Mouse (Mus musculus) myocyte (in vitro differentiated cells): ENCODE data around the gene Nat9. TPM values are rescaled to one million over a fixed set of nuclear protein-coding genes. Genes with fewer than 3 reads are reported as not detected.
A peak's percentile ranks its signal among the peaks of the same experiment; 100 is the strongest.

Experiments used
- H3K27me3 ChIP-seq: one replicate; pipeline ENCODE4 v1.6.1; 2011; ENCODE audit not compliant: control insufficient read depth, insufficient read depth, insufficient read length
- H3K36me3 ChIP-seq: one replicate; pipeline ENCODE4 v1.6.1; 2011; ENCODE audit not compliant: control insufficient read depth, insufficient read depth
- H3K4me2 ChIP-seq: one replicate; pipeline ENCODE4 v1.6.1; 2011; ENCODE audit warnings: low read depth, control low read depth
- H3K4me3 ChIP-seq: one replicate; pipeline ENCODE4 v1.5.1; 2011; ENCODE audit warnings: mild to moderate bottlenecking, control low read depth, moderate library complexity
- H3K79me2 ChIP-seq: one replicate; pipeline ENCODE4 v1.6.1; 2011; ENCODE audit not compliant: control insufficient read depth, insufficient read depth
- H3ac ChIP-seq: one replicate; pipeline ENCODE4 v1.6.1; 2011; ENCODE audit not compliant: control insufficient read depth, insufficient read length
- CEBPB ChIP-seq: IDR thresholded peaks from 2 replicates; pipeline ENCODE4 v1.6.1; 2011; ENCODE audit warnings: mild to moderate bottlenecking, moderate library complexity; ENCODE audit not compliant: poor library complexity, insufficient read depth, severe bottlenecking
- E2F4 ChIP-seq: IDR thresholded peaks from one replicate; pipeline ENCODE4 v1.6.1; 2011; ENCODE audit warnings: mild to moderate bottlenecking, control low read depth, moderate library complexity; ENCODE audit not compliant: insufficient read depth
- MAX ChIP-seq: IDR thresholded peaks from one replicate; pipeline ENCODE4 v1.6.1; 2011; ENCODE audit warnings: low read depth, mild to moderate bottlenecking, control low read depth
- MYOD1 ChIP-seq, 3 experiments: IDR thresholded peaks; one replicate each; pipeline ENCODE4 v1.6.1; 2011; ENCODE audit warnings: control low read depth in 2 of 3, low read depth in 2 of 3, mild to moderate bottlenecking in 2 of 3, moderate library complexity in 1 of 3; ENCODE audit not compliant: insufficient read length in 2 of 3, control insufficient read depth in 1 of 3
- MYOG ChIP-seq, 3 experiments: IDR thresholded peaks; one replicate each; pipeline ENCODE4 v1.6.1; 2011; ENCODE audit warnings: control low read depth in 2 of 3, low read depth in 2 of 3, mild to moderate bottlenecking in 2 of 3; ENCODE audit not compliant: insufficient read length in 2 of 3, control insufficient read depth in 1 of 3, insufficient read depth in 1 of 3
- POLR2A ChIP-seq: IDR thresholded peaks from one replicate; pipeline ENCODE4 v1.6.1; 2011; ENCODE audit warnings: low read depth, mild to moderate bottlenecking, control low read depth, moderate library complexity; ENCODE audit not compliant: insufficient read length
- POLR2AphosphoS2 ChIP-seq: IDR thresholded peaks from one replicate; pipeline ENCODE4 v1.6.1; 2011; ENCODE audit warnings: low read depth, control low read depth; ENCODE audit not compliant: insufficient read length
- REST ChIP-seq: IDR thresholded peaks from one replicate; pipeline ENCODE4 v1.6.1; 2011; ENCODE audit warnings: mild to moderate bottlenecking, control low read depth, moderate library complexity; ENCODE audit not compliant: insufficient read depth, insufficient read length
- SRF ChIP-seq: IDR thresholded peaks from one replicate; pipeline ENCODE4 v1.6.1; 2011; ENCODE audit warnings: low read depth; ENCODE audit not compliant: control insufficient read depth, insufficient read length
- TCF12 ChIP-seq: IDR thresholded peaks from one replicate; pipeline ENCODE4 v1.6.1; 2011; ENCODE audit warnings: mild to moderate bottlenecking, control low read depth; ENCODE audit not compliant: poor library complexity, insufficient read depth, severe bottlenecking
- TCF3 ChIP-seq: IDR thresholded peaks from one replicate; pipeline ENCODE4 v1.6.1; 2011; ENCODE audit warnings: low read depth, control low read depth; ENCODE audit not compliant: insufficient read length
- USF1 ChIP-seq: IDR thresholded peaks from one replicate; pipeline ENCODE4 v1.6.1; 2011; ENCODE audit warnings: low read depth, mild to moderate bottlenecking, control low read depth, moderate library complexity
- polyA plus RNA-seq: library from polyadenylated mRNA; unstranded; fragments of >200 nt; fragmentation: generic; extraction: Trizol; gene quantifications from one replicate; pipeline ENCODE4 v1.2.1, GENCODE M21; 2012; ENCODE audit warnings: missing spikeins

Nat9 gene
- polyA plus RNA-seq, 1 experiment: 22.6 TPM

GRCm38 (mm10) chr11:115195933-115196332 lies 8.3 kb upstream of the Nat9 start:
- Histone ChIP-seq H3K4me3 (no peak overlapping the region), H3K27me3 (no peaks in the 10 kb centered on the region), H3K36me3 (no peaks in the 10 kb centered on the region), H3K4me2 (no peak overlapping the region), H3K79me2 (no peaks in the 10 kb centered on the region), H3ac (no peak overlapping the region)
- TF ChIP-seq SRF: no peak
- TF ChIP-seq TCF12: no peak
- no peak for TF ChIP-seq MYOG (IDR thresholded peaks at IDR 0.05; ENCODE audit: control insufficient read depth in 1 of 3, insufficient read depth in 1 of 3, insufficient read length in 2 of 3, low read depth in 2 of 3)

GRCm38 (mm10) chr11:115194693-115195092 lies 7.0 kb upstream of the Nat9 start:
- Histone ChIP-seq H3K4me3 (no peak overlapping the region), H3K36me3 (no peaks in the 10 kb centered on the region), H3K79me2 (no peaks in the 10 kb centered on the region), H3ac (no peak overlapping the region), H3K27me3 (no peaks in the 10 kb centered on the region), H3K4me2 (no peak overlapping the region)
- TF ChIP-seq CEBPB: no peak
- TF ChIP-seq POLR2A: no peak
- TF ChIP-seq REST: no peak
- no peak for TF ChIP-seq MYOD1 (IDR thresholded peaks at IDR 0.05; ENCODE audit: control insufficient read depth in 1 of 3, insufficient read length in 2 of 3, low read depth in 2 of 3)

GRCm38 (mm10) chr11:115192180-115192579 lies 4.5 kb upstream of the Nat9 start:
- Histone ChIP-seq H3ac (no peak overlapping the region), H3K4me3 (no peak overlapping the region), H3K79me2 (no peaks in the 10 kb centered on the region), H3K36me3 (no peaks in the 10 kb centered on the region), H3K4me2 (no peak overlapping the region), H3K27me3 (no peaks in the 10 kb centered on the region)
- TF ChIP-seq CEBPB: no peak
- TF ChIP-seq POLR2A: no peak
- TF ChIP-seq MYOG (IDR thresholded peaks at IDR 0.05; ENCODE audit: control insufficient read depth in 1 of 3, insufficient read depth in 1 of 3, insufficient read length in 2 of 3, low read depth in 2 of 3): no peak
- no peak for TF ChIP-seq SRF
- TF ChIP-seq MAX: no peak

GRCm38 (mm10) chr11:115189304-115189703 lies 1.6 kb upstream of the Nat9 start:
- Histone ChIP-seq H3K36me3 (no peaks in the 10 kb centered on the region), H3K79me2 (no peaks in the 10 kb centered on the region), H3ac (no peak overlapping the region), H3K4me2 (no peak overlapping the region), H3K4me3 (no peak overlapping the region), H3K27me3 (no peaks in the 10 kb centered on the region)
- TF ChIP-seq MYOD1 (IDR thresholded peaks at IDR 0.05; ENCODE audit: control insufficient read depth in 1 of 3, insufficient read length in 2 of 3, low read depth in 2 of 3): no peak

GRCm38 (mm10) chr11:115188539-115189231 lies 1.0 kb upstream of the Nat9 start:
- no peak overlapping the region for H3ac ChIP-seq
- no peak for TF ChIP-seq TCF3
- TF ChIP-seq MYOD1 (IDR thresholded peaks at IDR 0.05; ENCODE audit: control insufficient read depth in 1 of 3, insufficient read length in 2 of 3, low read depth in 2 of 3): no peak
- no peak for TF ChIP-seq REST
- TF ChIP-seq CEBPB: no peak
- TF ChIP-seq POLR2AphosphoS2: no peak
- TF ChIP-seq SRF: no peak
- TF ChIP-seq MYOG (IDR thresholded peaks at IDR 0.05; ENCODE audit: control insufficient read depth in 1 of 3, insufficient read depth in 1 of 3, insufficient read length in 2 of 3, low read depth in 2 of 3): no peak
- no peak for TF ChIP-seq E2F4
- no peak for TF ChIP-seq TCF12
- TF ChIP-seq MAX: no peak
- TF ChIP-seq POLR2A: no peak
- TF ChIP-seq USF1: no peak
- H3K79me2 ChIP-seq: no peaks in the 10 kb centered on the region
- no peaks in the 10 kb centered on the region for H3K27me3 ChIP-seq
- H3K4me2 ChIP-seq: peak overlapping the region; percentile 94
- H3K36me3 ChIP-seq: no peaks in the 10 kb centered on the region
- peak overlapping the region; percentile 86 for H3K4me3 ChIP-seq

- H3K4me2 ChIP-seq: peak within 1 kb of the TSS; percentile 98
- H3K79me2 ChIP-seq: no peaks in the 10 kb centered on the region
- H3K4me3 ChIP-seq: peak within 1 kb of the TSS; percentile 86
- no peaks in the 10 kb centered on the region for H3K27me3 ChIP-seq
- no peaks in the 10 kb centered on the region for H3K36me3 ChIP-seq
- H3ac ChIP-seq: peak within 1 kb of the TSS; percentile 0
- TF ChIP-seq CEBPB: no peak
- TF ChIP-seq USF1: no peak
- peak; percentile 49 for TF ChIP-seq SRF
- TF ChIP-seq MYOG (IDR thresholded peaks at IDR 0.05; ENCODE audit: control insufficient read depth in 1 of 3, insufficient read depth in 1 of 3, insufficient read length in 2 of 3, low read depth in 2 of 3): peak in 2 of 3 experiments; percentile 88 to 92
- TF ChIP-seq REST: no peak
- peak in 2 of 3 experiments; percentile 81 to 86 for TF ChIP-seq MYOD1 (IDR thresholded peaks at IDR 0.05; ENCODE audit: control insufficient read depth in 1 of 3, insufficient read length in 2 of 3, low read depth in 2 of 3)
- TF ChIP-seq POLR2A: peak; percentile 93
- no peak for TF ChIP-seq TCF12
- no peak for TF ChIP-seq E2F4
- TF ChIP-seq POLR2AphosphoS2: peak; percentile 90
- no peak for TF ChIP-seq TCF3
- TF ChIP-seq MAX: no peak
Observed at GRCm38 (mm10) chr11:115187224-115187639, 427 bp downstream of the Nat9 start, which contains the start of gene Tmem104. Gene Tmem104 (plus strand): TSS chr11:115187487.
